In the genomic region with DNA sequence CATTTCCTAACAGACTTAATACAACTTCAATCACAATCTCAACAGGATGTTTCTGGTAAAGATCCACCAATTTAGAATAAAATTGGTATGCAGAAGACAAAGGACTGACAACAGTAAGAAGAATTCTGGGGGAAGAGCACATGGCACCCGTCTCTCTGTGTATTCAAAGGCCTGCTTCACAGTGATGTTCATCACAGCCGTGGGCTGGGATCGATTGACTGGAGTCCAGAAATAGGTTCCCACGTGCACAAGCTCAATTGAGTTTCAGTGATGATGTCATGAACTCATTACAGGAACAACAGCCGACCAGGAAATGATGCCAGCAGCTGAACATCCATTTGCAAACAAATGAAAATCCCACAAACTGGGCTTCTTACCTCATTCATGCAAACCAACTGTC, we compare ENCODE assay signal across 17 mouse cellular contexts.
DNase-seq lines count a peak whose midpoint lies in the region; ATAC-seq lines count a peak whose summit lies in the region.
"Had no signal": no experiment of that assay in that cellular context is flagged by ENCODE, and none has a peak within 500 bp of the region (broad histone marks: within the 10 kb centered on the region; RNA-seq: fewer than 3 reads in every experiment).

No protein-coding gene starts in this region.

- no peaks in the 10 kb centered on the region for H3K36me3 ChIP-seq in midbrain, embryonic 14.5 days (ENCODE audit: control insufficient read depth, insufficient read depth, low read length)
- no peaks in the 10 kb centered on the region for H3K36me3 ChIP-seq in midbrain, embryonic 15.5 days (replicated peaks)
- H3K36me3 ChIP-seq in forebrain, embryonic 14.5 days (ENCODE audit: control insufficient read depth, insufficient read depth, low read length) = no peaks in the 10 kb centered on the region
- H3K36me3 ChIP-seq in heart, embryonic 10.5 days = no peaks in the 10 kb centered on the region
- H3K36me3 ChIP-seq: heart, embryonic 12.5 days; midbrain, embryonic 10.5 days had no signal

- H3K4me2 ChIP-seq in midbrain, embryonic 14.5 days (ENCODE audit: low read length) = no peak overlapping the region
- H3K4me2 ChIP-seq in midbrain, embryonic 15.5 days = no peak overlapping the region
- H3K4me2 ChIP-seq in forebrain, embryonic 14.5 days (ENCODE audit: low read length) = no peak overlapping the region
- H3K4me2 ChIP-seq: heart, embryonic 12.5 days had no signal

- no peaks in the 10 kb centered on the region for H3K27me3 ChIP-seq in midbrain, embryonic 14.5 days (ENCODE audit: control insufficient read depth, insufficient read depth, low read length)
- H3K27me3 ChIP-seq in midbrain, embryonic 15.5 days (replicated peaks) = no peaks in the 10 kb centered on the region
- no peaks in the 10 kb centered on the region for H3K27me3 ChIP-seq in forebrain, embryonic 14.5 days (replicated peaks; ENCODE audit: control insufficient read depth, insufficient read depth, low read length)
- H3K27me3 ChIP-seq in heart, embryonic 10.5 days (ENCODE audit: insufficient read depth, poor library complexity, severe bottlenecking) = no peaks in the 10 kb centered on the region
- H3K27me3 ChIP-seq: heart, embryonic 12.5 days had no signal

- no peak overlapping the region for H3K9ac ChIP-seq in midbrain, embryonic 14.5 days (replicated peaks; ENCODE audit: low read length)
- H3K9ac ChIP-seq in midbrain, embryonic 15.5 days = no peak overlapping the region
- H3K9ac ChIP-seq in forebrain, embryonic 14.5 days (ENCODE audit: low read length) = no peak overlapping the region
- H3K9ac ChIP-seq: heart, embryonic 12.5 days had no signal

- peaks cover 3% of the 10 kb centered on the region; the same call in 1 of the 2 replicates for H3K4me1 ChIP-seq in midbrain, embryonic 14.5 days (ENCODE audit: control insufficient read depth, insufficient read depth, low read length)
- H3K4me1 ChIP-seq in midbrain, embryonic 15.5 days = 0 out of 2 replicates have a peak, but pooled peaks cover 2% of the 10 kb centered on the region
- no peaks in the 10 kb centered on the region; the same call in 1 of the 2 replicates for H3K4me1 ChIP-seq in forebrain, embryonic 14.5 days (ENCODE audit: control insufficient read depth, insufficient read depth, low read length)
- H3K4me1 ChIP-seq in heart, embryonic 10.5 days = no peaks in the 10 kb centered on the region
- H3K4me1 ChIP-seq: heart, embryonic 12.5 days had no signal

- H3K27ac ChIP-seq in midbrain, embryonic 14.5 days (replicated peaks; ENCODE audit: low read depth, low read length) = no peak overlapping the region
- no peak overlapping the region for H3K27ac ChIP-seq in midbrain, embryonic 15.5 days
- H3K27ac ChIP-seq in forebrain, embryonic 14.5 days (ENCODE audit: low read depth, low read length) = no peak overlapping the region
- H3K27ac ChIP-seq in heart, embryonic 10.5 days = no peak overlapping the region
- H3K27ac ChIP-seq: midbrain, embryonic 10.5 days had no signal

- WGBS in midbrain, embryonic 14.5 days = 59% methylated on average over 5 of the region's 5 CpGs
- 51% methylated on average over 5 of the region's 5 CpGs for WGBS in midbrain, embryonic 15.5 days
- 22% methylated on average over 5 of the region's 5 CpGs for WGBS in forebrain, embryonic 14.5 days
- 58% methylated on average over 5 of the region's 5 CpGs for WGBS in heart, embryonic 10.5 days

- peak; percentile 12 to 15 for DNase-seq in frontal cortex, postnatal 36 days (ENCODE audit: low spot score in 2 of 2)
- DNase-seq in frontal cortex, postnatal 25 days (ENCODE audit: low spot score in 2 of 2) = no peak
- peak; percentile 35 for DNase-seq in midbrain, embryonic 14.5 days
- DNase-seq in forebrain, embryonic 14.5 days (ENCODE audit: low spot score) = peak; percentile 65
- peak; percentile 15 for DNase-seq in retina, embryonic 14.5 days (ENCODE audit: low spot score)
- DNase-seq in heart, embryonic 10.5 days (ENCODE audit: low spot score) = no peak
- no peak for DNase-seq in adrenal gland, postnatal 14 days
- DNase-seq: adrenal gland, postnatal 10 days; B cell, adult 2 months; cerebellum, postnatal 14 days; gastrocnemius, postnatal 14 days; heart, postnatal 36 days; thymus, adult 18-20 months had no signal

- H3K9me3 ChIP-seq in midbrain, embryonic 14.5 days (ENCODE audit: control insufficient read depth, low read length) = no peaks in the 10 kb centered on the region
- H3K9me3 ChIP-seq in midbrain, embryonic 15.5 days = no peaks in the 10 kb centered on the region
- H3K9me3 ChIP-seq in forebrain, embryonic 14.5 days (replicated peaks; ENCODE audit: control insufficient read depth, low read length) = no peaks in the 10 kb centered on the region
- no peaks in the 10 kb centered on the region for H3K9me3 ChIP-seq in heart, embryonic 10.5 days
- H3K9me3 ChIP-seq: heart, embryonic 12.5 days; midbrain, embryonic 10.5 days had no signal

- no peak for ATAC-seq in midbrain, embryonic 14.5 days (ENCODE audit: low FRiP score, low TSS enrichment)
- no peak for ATAC-seq in midbrain, embryonic 15.5 days (replicated peaks)
- ATAC-seq in forebrain, embryonic 14.5 days = peak; percentile 48; the same call in 1 of the 2 replicates
- ATAC-seq: inflammation-experienced regulatory T-cells, adult 6 months had no signal

- no peak overlapping the region for H3K4me3 ChIP-seq in midbrain, embryonic 14.5 days (replicated peaks; ENCODE audit: low read depth, low read length)
- H3K4me3 ChIP-seq in midbrain, embryonic 15.5 days = no peak overlapping the region
- H3K4me3 ChIP-seq in forebrain, embryonic 14.5 days (ENCODE audit: low read depth, low read length) = no peak overlapping the region
- H3K4me3 ChIP-seq in heart, embryonic 10.5 days = no peak overlapping the region
- H3K4me3 ChIP-seq: heart, embryonic 12.5 days; midbrain, embryonic 10.5 days had no signal

Comparison
In these comparisons a context has a peak if more than half of its experiments do, and no peak if none do; other contexts are left out.
1. DNase-seq: peak in frontal cortex, postnatal 36 days (2 of 2), midbrain, embryonic 14.5 days (single experiment), forebrain, embryonic 14.5 days (single experiment) and retina, embryonic 14.5 days (single experiment); none in frontal cortex, postnatal 25 days (0 of 2), heart, embryonic 10.5 days (single experiment) and adrenal gland, postnatal 14 days (single experiment).